Mouse (Mus musculus): ENCODE results near the gene Mov10. TPM values are rescaled to one million over a fixed set of nuclear protein-coding genes. Genes with fewer than 3 reads are reported as not detected.

Gene Mov10
- polyA plus RNA-seq, 1 experiment from 2014 or later = 22.1 TPM

DNA sequence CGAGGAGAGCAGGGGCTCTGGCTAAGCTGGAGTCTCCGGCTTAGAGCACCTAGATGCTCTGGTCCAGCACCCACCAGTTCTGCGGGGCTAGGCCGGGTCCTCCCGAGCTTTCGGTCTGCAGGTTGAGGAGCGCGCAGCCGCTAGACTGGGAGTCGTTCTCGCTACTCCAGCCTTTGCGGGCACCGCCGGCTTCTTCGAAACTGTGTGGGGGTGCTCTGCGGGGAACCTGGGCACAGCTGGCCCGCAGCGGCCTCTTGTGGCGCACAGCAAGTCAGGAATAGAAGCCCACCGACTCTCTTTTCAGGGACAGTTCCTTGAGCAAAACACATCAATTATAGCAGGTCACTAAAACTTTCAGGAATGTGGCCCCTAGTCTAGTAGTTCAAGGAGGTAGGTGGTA, 41.0 kb downstream of the Mov10 start:
- Histone ChIP-seq H3K27me3 (ENCODE audit: control insufficient read depth, insufficient read depth, low read length) (peaks cover 18% of the 10 kb centered on the region), H3K4me1 (ENCODE audit: control insufficient read depth in 2 of 2, insufficient read depth in 2 of 2, low read length in 2 of 2) (peaks cover 9 to 12% of the 10 kb centered on the region in 2 experiments), H3K36me3 (ENCODE audit: control insufficient read depth, insufficient read depth, low read length) (no peaks in the 10 kb centered on the region), H3K27ac (replicated peaks in 1 of 2; ENCODE audit: control insufficient read depth in 1 of 2, insufficient read depth in 1 of 2, low read depth in 2 of 2, low read length in 2 of 2) (no peak overlapping the region), H3K4me3 (ENCODE audit: control insufficient read depth in 1 of 2, insufficient read depth in 1 of 2, low read depth in 1 of 2, low read length in 2 of 2) (peak overlapping the region; percentile 42 to 46), H3K9ac (ENCODE audit: low read length) (peak overlapping the region; percentile 68), H3K4me2 (ENCODE audit: low read length) (peak overlapping the region; percentile 83), H3K9me3 (ENCODE audit: control insufficient read depth, low read length) (no peaks in the 10 kb centered on the region)
- no peak for ATAC-seq (ENCODE audit: insufficient number of reproducible peaks, insufficient read depth, low FRiP score, low read depth)
- under 1% methylated on average over 20 of the region's 20 CpGs for WGBS

- no peak overlapping the region for H3K4me2 ChIP-seq (ENCODE audit: low read length)
- peaks cover 16% of the 10 kb centered on the region for H3K27me3 ChIP-seq (ENCODE audit: control insufficient read depth, insufficient read depth, low read length)
- H3K4me3 ChIP-seq (ENCODE audit: control insufficient read depth in 1 of 2, insufficient read depth in 1 of 2, low read depth in 1 of 2, low read length in 2 of 2) = no peak overlapping the region
- ATAC-seq (ENCODE audit: insufficient number of reproducible peaks, insufficient read depth, low FRiP score, low read depth) = no peak
- H3K4me1 ChIP-seq (ENCODE audit: control insufficient read depth in 2 of 2, insufficient read depth in 2 of 2, low read length in 2 of 2) = peaks cover 4% of the 10 kb centered on the region in 2 experiments; a peak in 2 of 4 replicates
- H3K9me3 ChIP-seq (ENCODE audit: control insufficient read depth, low read length) = no peaks in the 10 kb centered on the region
- whole genome bisulfite sequencing = 81% methylated on average over 7 of the region's 7 CpGs
- H3K27ac ChIP-seq (replicated peaks in 1 of 2; ENCODE audit: control insufficient read depth in 1 of 2, insufficient read depth in 1 of 2, low read depth in 2 of 2, low read length in 2 of 2) = no peak overlapping the region
- no peaks in the 10 kb centered on the region for H3K36me3 ChIP-seq (ENCODE audit: control insufficient read depth, insufficient read depth, low read length)
- no peak overlapping the region for H3K9ac ChIP-seq (ENCODE audit: low read length)
Measured at GRCm38 (mm10) chr3:104773301-104773700, 45.1 kb downstream of the Mov10 start.

DNA sequence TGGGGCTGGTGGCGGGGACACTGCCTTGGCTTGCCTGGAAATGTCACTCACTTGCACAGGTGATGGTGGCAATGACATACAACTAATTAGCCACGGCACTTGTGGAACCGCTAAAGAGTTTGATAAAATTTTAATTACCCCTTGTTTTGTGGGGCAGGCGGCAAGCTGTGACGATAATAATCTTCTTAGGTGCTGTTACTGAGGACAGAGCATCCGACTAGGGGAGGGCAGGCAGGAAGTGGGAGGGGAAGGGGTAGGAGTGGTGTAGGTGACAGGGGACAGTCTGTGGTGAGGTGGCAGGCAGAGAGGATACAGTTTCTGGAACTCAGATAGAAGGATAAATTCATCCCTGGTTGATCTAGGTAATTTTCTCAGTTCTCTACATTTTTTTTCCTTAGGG, 46.9 kb downstream of the Mov10 start:
- Histone ChIP-seq H3K9ac (ENCODE audit: low read length) (no peak overlapping the region), H3K36me3 (ENCODE audit: control insufficient read depth, insufficient read depth, low read length) (no peaks in the 10 kb centered on the region), H3K27me3 (ENCODE audit: control insufficient read depth, insufficient read depth, low read length) (peaks cover 8% of the 10 kb centered on the region), H3K27ac (replicated peaks in 1 of 2; ENCODE audit: control insufficient read depth in 1 of 2, insufficient read depth in 1 of 2, low read depth in 2 of 2, low read length in 2 of 2) (no peak overlapping the region), H3K4me1 (ENCODE audit: control insufficient read depth in 2 of 2, insufficient read depth in 2 of 2, low read length in 2 of 2) (peaks cover 0 to 4% of the 10 kb centered on the region in 2 experiments; a peak in 2 of 4 replicates), H3K4me2 (ENCODE audit: low read length) (no peak overlapping the region), H3K4me3 (ENCODE audit: control insufficient read depth in 1 of 2, insufficient read depth in 1 of 2, low read depth in 1 of 2, low read length in 2 of 2) (no peak overlapping the region), H3K9me3 (ENCODE audit: control insufficient read depth, low read length) (no peaks in the 10 kb centered on the region)
- 61% methylated on average over 6 of the region's 6 CpGs for WGBS
- no peak for ATAC-seq (ENCODE audit: insufficient number of reproducible peaks, insufficient read depth, low FRiP score, low read depth)

DNA sequence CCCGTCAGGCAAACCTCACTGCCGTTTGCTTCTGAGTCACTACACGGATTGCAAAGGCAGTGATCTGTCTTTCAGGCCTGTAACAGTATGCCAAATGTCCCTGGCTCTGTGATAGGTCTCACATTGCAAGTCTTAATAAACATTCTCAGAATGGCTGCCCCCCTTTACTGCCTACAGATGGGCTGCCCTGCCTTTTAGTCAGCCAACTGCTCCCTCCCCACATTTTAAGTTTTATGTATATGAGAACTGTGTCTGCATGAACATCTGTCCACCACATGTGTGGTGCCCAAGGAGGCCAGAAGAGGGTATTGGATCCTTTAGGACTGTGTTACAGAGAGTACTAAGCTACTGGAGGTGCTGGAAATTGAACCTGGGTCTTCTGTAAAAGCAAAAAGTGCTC, 47.4 kb downstream of the Mov10 start:
- no peak overlapping the region for H3K9ac ChIP-seq (ENCODE audit: low read length)
- no peaks in the 10 kb centered on the region for H3K36me3 ChIP-seq (ENCODE audit: control insufficient read depth, insufficient read depth, low read length)
- no peak for ATAC-seq (ENCODE audit: insufficient number of reproducible peaks, insufficient read depth, low FRiP score, low read depth)
- no peak overlapping the region for H3K4me2 ChIP-seq (ENCODE audit: low read length)
- no peak overlapping the region for H3K4me3 ChIP-seq (ENCODE audit: control insufficient read depth in 1 of 2, insufficient read depth in 1 of 2, low read depth in 1 of 2, low read length in 2 of 2)
- H3K27ac ChIP-seq (replicated peaks in 1 of 2; ENCODE audit: control insufficient read depth in 1 of 2, insufficient read depth in 1 of 2, low read depth in 2 of 2, low read length in 2 of 2) = no peak overlapping the region
- peaks cover 4% of the 10 kb centered on the region; the same call in 1 of the 2 replicates for H3K27me3 ChIP-seq (ENCODE audit: control insufficient read depth, insufficient read depth, low read length)
- WGBS = 77% methylated on average over 3 of the region's 3 CpGs
- peaks cover 0 to 4% of the 10 kb centered on the region in 2 experiments; a peak in 2 of 4 replicates for H3K4me1 ChIP-seq (ENCODE audit: control insufficient read depth in 2 of 2, insufficient read depth in 2 of 2, low read length in 2 of 2)
- H3K9me3 ChIP-seq (ENCODE audit: control insufficient read depth, low read length) = no peaks in the 10 kb centered on the region

DNA sequence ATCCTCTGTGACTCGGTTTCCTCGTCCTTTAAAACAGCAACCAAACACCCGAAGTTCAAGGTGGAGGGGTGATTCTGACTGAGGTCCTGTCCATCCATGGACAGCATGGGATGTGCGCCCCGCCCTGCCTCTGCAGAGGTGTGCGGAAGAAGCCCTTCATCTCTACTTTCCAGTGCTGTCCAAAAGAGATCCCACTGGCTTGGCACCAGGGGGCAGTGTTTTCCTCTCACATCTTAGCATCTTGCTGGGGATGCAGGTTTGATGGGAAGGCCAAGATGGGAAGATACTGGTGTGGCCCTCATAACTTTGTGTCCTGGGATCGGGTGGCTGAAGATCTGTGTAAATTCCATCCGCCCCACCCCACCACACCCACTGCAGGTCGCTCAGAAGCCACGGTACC, 48.3 kb downstream of the Mov10 start:
- H3K36me3 ChIP-seq (ENCODE audit: control insufficient read depth, insufficient read depth, low read length) = no peaks in the 10 kb centered on the region
- no peak overlapping the region for H3K9ac ChIP-seq (ENCODE audit: low read length)
- ATAC-seq (ENCODE audit: insufficient number of reproducible peaks, insufficient read depth, low FRiP score, low read depth) = no peak
- H3K4me3 ChIP-seq (ENCODE audit: control insufficient read depth in 1 of 2, insufficient read depth in 1 of 2, low read depth in 1 of 2, low read length in 2 of 2) = no peak overlapping the region
- no peaks in the 10 kb centered on the region for H3K9me3 ChIP-seq (ENCODE audit: control insufficient read depth, low read length)
- H3K27ac ChIP-seq (replicated peaks in 1 of 2; ENCODE audit: control insufficient read depth in 1 of 2, insufficient read depth in 1 of 2, low read depth in 2 of 2, low read length in 2 of 2) = no peak overlapping the region
- WGBS = 55% methylated on average over 10 of the region's 10 CpGs
- peaks cover 0 to 4% of the 10 kb centered on the region in 2 experiments; a peak in 2 of 4 replicates for H3K4me1 ChIP-seq (ENCODE audit: control insufficient read depth in 2 of 2, insufficient read depth in 2 of 2, low read length in 2 of 2)
- no peaks in the 10 kb centered on the region for H3K27me3 ChIP-seq (ENCODE audit: control insufficient read depth, insufficient read depth, low read length)
- no peak overlapping the region for H3K4me2 ChIP-seq (ENCODE audit: low read length)

DNA sequence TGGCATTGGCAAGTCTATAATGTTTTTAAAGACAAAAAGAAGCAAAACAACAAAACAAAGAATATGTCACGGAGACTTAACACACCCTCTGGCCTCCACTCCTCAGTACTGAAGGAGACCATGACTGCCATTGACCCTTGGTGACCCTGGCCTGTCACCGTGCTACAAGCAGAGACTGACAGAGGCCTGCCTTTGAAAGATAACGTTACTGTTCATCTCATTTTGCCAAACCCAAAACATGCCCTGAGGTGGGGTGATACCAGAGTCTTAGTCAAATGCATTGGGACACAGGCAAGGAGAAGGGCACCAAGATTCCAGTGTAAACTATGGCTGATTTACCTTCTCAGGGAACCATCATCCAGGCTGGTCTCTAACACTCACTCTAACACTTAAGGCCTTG, 49.2 kb downstream of the Mov10 start:
- H3K9me3 ChIP-seq (ENCODE audit: control insufficient read depth, low read length) = no peaks in the 10 kb centered on the region
- H3K27ac ChIP-seq (replicated peaks in 1 of 2; ENCODE audit: control insufficient read depth in 1 of 2, insufficient read depth in 1 of 2, low read depth in 2 of 2, low read length in 2 of 2) = no peak overlapping the region
- peaks cover 0 to 4% of the 10 kb centered on the region in 2 experiments; a peak in 2 of 4 replicates for H3K4me1 ChIP-seq (ENCODE audit: control insufficient read depth in 2 of 2, insufficient read depth in 2 of 2, low read length in 2 of 2)
- H3K4me3 ChIP-seq (ENCODE audit: control insufficient read depth in 1 of 2, insufficient read depth in 1 of 2, low read depth in 1 of 2, low read length in 2 of 2) = no peak overlapping the region
- no peak for ATAC-seq (ENCODE audit: insufficient number of reproducible peaks, insufficient read depth, low FRiP score, low read depth)
- no peak overlapping the region for H3K4me2 ChIP-seq (ENCODE audit: low read length)
- 45% methylated on average over 3 of the region's 3 CpGs for WGBS
- no peak overlapping the region for H3K9ac ChIP-seq (ENCODE audit: low read length)
- H3K27me3 ChIP-seq (ENCODE audit: control insufficient read depth, insufficient read depth, low read length) = no peaks in the 10 kb centered on the region
- no peaks in the 10 kb centered on the region for H3K36me3 ChIP-seq (ENCODE audit: control insufficient read depth, insufficient read depth, low read length)

GRCm38 (mm10) chr3:104767716-104768115, 50.6 kb downstream of the Mov10 start:
- H3K27ac ChIP-seq (replicated peaks in 1 of 2; ENCODE audit: control insufficient read depth in 1 of 2, insufficient read depth in 1 of 2, low read depth in 2 of 2, low read length in 2 of 2) = no peak overlapping the region
- WGBS = 74% methylated on average over 4 of the region's 4 CpGs
- H3K4me1 ChIP-seq (ENCODE audit: control insufficient read depth in 2 of 2, insufficient read depth in 2 of 2, low read length in 2 of 2) = no peaks in the 10 kb centered on the region; a peak in 1 of 4 replicates
- H3K9me3 ChIP-seq (ENCODE audit: control insufficient read depth, low read length) = no peaks in the 10 kb centered on the region
- H3K4me3 ChIP-seq (ENCODE audit: control insufficient read depth in 1 of 2, insufficient read depth in 1 of 2, low read depth in 1 of 2, low read length in 2 of 2) = no peak overlapping the region
- no peaks in the 10 kb centered on the region for H3K36me3 ChIP-seq (ENCODE audit: control insufficient read depth, insufficient read depth, low read length)
- no peak overlapping the region for H3K4me2 ChIP-seq (ENCODE audit: low read length)
- H3K9ac ChIP-seq (ENCODE audit: low read length) = no peak overlapping the region
- no peak for ATAC-seq (ENCODE audit: insufficient number of reproducible peaks, insufficient read depth, low FRiP score, low read depth)
- H3K27me3 ChIP-seq (ENCODE audit: control insufficient read depth, insufficient read depth, low read length) = no peaks in the 10 kb centered on the region

DNA sequence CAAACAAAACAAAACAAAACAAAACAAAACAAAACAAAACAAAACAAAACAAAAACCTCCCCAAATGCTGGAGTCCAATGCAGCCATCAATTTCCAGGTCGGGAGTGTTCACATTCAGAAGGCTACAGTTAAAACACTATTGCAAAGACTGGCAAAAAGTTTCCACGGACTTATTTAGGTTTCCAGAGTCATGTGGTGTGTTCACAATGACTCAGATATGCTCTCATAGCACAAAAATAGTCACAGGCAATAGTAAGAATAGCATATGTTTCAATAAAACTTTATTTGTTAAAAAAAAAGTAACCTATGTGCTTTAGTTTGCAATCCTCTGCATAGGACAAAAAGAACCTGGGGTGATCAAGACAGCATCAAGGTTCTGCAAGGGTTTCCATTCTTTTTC, 51.2 kb downstream of the Mov10 start:
- Histone ChIP-seq H3K36me3 (ENCODE audit: control insufficient read depth, insufficient read depth, low read length) (no peaks in the 10 kb centered on the region), H3K27ac (replicated peaks in 1 of 2; ENCODE audit: control insufficient read depth in 1 of 2, insufficient read depth in 1 of 2, low read depth in 2 of 2, low read length in 2 of 2) (no peak overlapping the region), H3K9me3 (ENCODE audit: control insufficient read depth, low read length) (no peaks in the 10 kb centered on the region), H3K4me3 (ENCODE audit: control insufficient read depth in 1 of 2, insufficient read depth in 1 of 2, low read depth in 1 of 2, low read length in 2 of 2) (no peak overlapping the region), H3K4me1 (ENCODE audit: control insufficient read depth in 2 of 2, insufficient read depth in 2 of 2, low read length in 2 of 2) (no peaks in the 10 kb centered on the region; a peak in 1 of 4 replicates), H3K27me3 (ENCODE audit: control insufficient read depth, insufficient read depth, low read length) (no peaks in the 10 kb centered on the region), H3K9ac (ENCODE audit: low read length) (no peak overlapping the region), H3K4me2 (ENCODE audit: low read length) (no peak overlapping the region)
- no peak for ATAC-seq (ENCODE audit: insufficient number of reproducible peaks, insufficient read depth, low FRiP score, low read depth)
- WGBS = 54% methylated on average over 2 of the region's 2 CpGs

Data from heart, embryonic 14.5 days (tissue).